Mouse (Mus musculus): ENCODE measurements at regions not wholly inside any gene's neighbourhood (a gene's known extent, or its start where the extent isn't known, plus 50 kb on each side); places are given as distances from the start of the nearest gene placed in this dataset.

GRCm38 (mm10) chr7:130064500-130064899 lies 455.7 kb downstream of the Ate1 start:
- TF ChIP-seq CTCF (IDR thresholded peaks at IDR 0.05; ENCODE audit: low read depth, low read length) = no peak
- TF ChIP-seq TAL1 (conservative IDR thresholded peaks at IDR 0.05; ENCODE audit: low read depth, low read length) = no peak

Data from G1E (cell line).